Mouse (Mus musculus) lung, postnatal 0 days (tissue): Measurements from ENCODE around the gene Dapk2. TPM values are rescaled to one million over a fixed set of nuclear protein-coding genes. Genes with fewer than 3 reads are reported as not detected.

Experiments
- ATAC-seq: fragments of 200-750 bp; cut with Nextera tagmentation; 2 replicates; pipeline ENCODE4 v1.8.0; 2017; ENCODE audit warnings: moderate library complexity
- DNase-seq: peaks from one replicate; pipeline ENCODE4 v3.0.0-alpha.2; 2016; ENCODE audit warnings: low spot score
- H3K27ac ChIP-seq: fragments of 300-500 bp; sonication (generic); 2 replicates; pipeline ENCODE4 v1.5.1; 2014; ENCODE audit warnings: antibody characterized with exemption, mild to moderate bottlenecking, low read length, mixed read lengths
- H3K27me3 ChIP-seq: fragments of 300-500 bp; sonication (generic); replicated peaks from 2 replicates; pipeline ENCODE4 v1.6.1; 2014; ENCODE audit warnings: low read length, mixed read lengths; ENCODE audit not compliant: insufficient read depth
- H3K36me3 ChIP-seq: fragments of 300-500 bp; sonication (generic); 2 replicates; pipeline ENCODE4 v1.6.1; 2014; ENCODE audit warnings: low read length, mixed read lengths; ENCODE audit not compliant: insufficient read depth
- H3K4me1 ChIP-seq: fragments of 300-500 bp; sonication (generic); 2 replicates; pipeline ENCODE4 v1.6.1; 2014; ENCODE audit warnings: antibody characterized with exemption, low read depth, low read length, mixed read lengths; ENCODE audit not compliant: insufficient read depth
- H3K4me2 ChIP-seq: fragments of 300-500 bp; sonication (generic); replicated peaks from 2 replicates; pipeline ENCODE4 v1.6.1; 2014; ENCODE audit warnings: low read depth, mild to moderate bottlenecking, low read length, moderate library complexity, mixed read lengths
- H3K4me3 ChIP-seq: fragments of 300-500 bp; sonication (generic); 2 replicates; pipeline ENCODE4 v1.5.1; 2014; ENCODE audit warnings: low read depth, low read length
- H3K9ac ChIP-seq: fragments of 300-500 bp; sonication (generic); replicated peaks from 2 replicates; pipeline ENCODE4 v1.6.1; 2014; ENCODE audit warnings: low read depth, mild to moderate bottlenecking
- H3K9me3 ChIP-seq: fragments of 300-500 bp; sonication (generic); 2 replicates; pipeline ENCODE4 v1.6.1; 2016; ENCODE audit warnings: low read length, mixed read lengths
- CTCF ChIP-seq: IDR thresholded peaks from 2 replicates; pipeline ENCODE4 v1.5.1; 2016; ENCODE audit warnings: antibody characterized with exemption, mild to moderate bottlenecking
- EP300 ChIP-seq: IDR thresholded peaks from 2 replicates; pipeline ENCODE4 v1.6.1; 2016; ENCODE audit warnings: antibody characterized with exemption, mild to moderate bottlenecking, control low read depth
- WGBS: fragments of 180-500 bp; shearing (Covaris S2); extraction: QIAGEN DNeasy Blood & Tissue Kit; methylation state at CpG from one replicate; pipeline ENCODE4 v1.1.7; 2014; 5-methylcytosine and 5-hydroxymethylcytosine counted together
- polyA plus RNA-seq: library from polyadenylated mRNA; unstranded; fragments of >200 nt; fragmentation: Nextera tagmentation; extraction: Ambion mirVana; gene quantifications from 2 replicates; pipeline ENCODE4 v1.2.1, GENCODE M21; 2015

Dapk2 gene
- polyA plus RNA-seq, 1 experiment from 2014 or later = 60.9 TPM

DNA sequence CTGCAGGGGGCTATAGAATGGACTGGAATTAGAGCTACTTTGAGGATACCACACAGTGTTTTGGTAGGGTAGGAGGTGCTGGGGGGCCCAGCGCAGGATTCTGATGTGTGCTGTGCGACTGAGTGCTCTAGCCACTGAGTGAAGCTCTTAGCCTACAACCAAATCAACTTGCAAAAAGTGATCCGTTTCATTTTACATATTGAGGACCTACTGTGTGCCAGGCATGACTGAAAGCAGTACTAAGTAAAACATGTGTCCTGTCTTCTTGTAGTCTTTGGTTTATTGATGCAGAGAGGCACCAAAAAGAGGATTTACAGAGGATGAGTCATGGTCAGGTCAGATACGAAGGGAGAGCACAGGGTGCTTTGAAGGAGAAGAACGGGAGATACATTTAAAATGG is 9.2 kb downstream of the Dapk2 start:
- DNase-seq (no peak), ATAC-seq (no peak)
- Histone ChIP-seq H3K27me3 (no peaks in the 10 kb centered on the region), H3K9ac (no peak overlapping the region), H3K4me1 (0 out of 2 replicates have a peak, but pooled peaks cover 3% of the 10 kb centered on the region), H3K4me2 (no peak overlapping the region), H3K9me3 (no peaks in the 10 kb centered on the region), H3K4me3 (no peak overlapping the region), H3K27ac (no peak overlapping the region), H3K36me3 (no peaks in the 10 kb centered on the region)
- 77% methylated on average over 5 of the region's 5 CpGs for WGBS
- no peak for TF ChIP-seq EP300
- no peak for TF ChIP-seq CTCF

GRCm38 (mm10) chr9:66168233-66168632 is 10.2 kb downstream of the Dapk2 start:
- Histone ChIP-seq H3K27ac (0 out of 2 replicates have a peak overlapping the region, but pooled peaks have one; percentile 47), H3K4me3 (no peak overlapping the region), H3K9ac (no peak overlapping the region), H3K27me3 (no peaks in the 10 kb centered on the region), H3K4me1 (peaks cover 3% of the 10 kb centered on the region; the same call in 1 of the 2 replicates), H3K4me2 (no peak overlapping the region), H3K9me3 (no peaks in the 10 kb centered on the region), H3K36me3 (no peaks in the 10 kb centered on the region)
- TF ChIP-seq CTCF = no peak
- TF ChIP-seq EP300 = peak; percentile 72
- peak; percentile 74 for DNase-seq
- 23% methylated on average over 1 of the region's 1 CpGs for WGBS
- ATAC-seq = peak; percentile 66

GRCm38 (mm10) chr9:66170506-66170905 is 12.5 kb downstream of the Dapk2 start:
- no peak for TF ChIP-seq EP300
- no peak for TF ChIP-seq CTCF
- Histone ChIP-seq H3K4me1 (peaks cover 3% of the 10 kb centered on the region; the same call in 1 of the 2 replicates), H3K27me3 (no peaks in the 10 kb centered on the region), H3K4me3 (no peak overlapping the region), H3K9me3 (no peaks in the 10 kb centered on the region), H3K9ac (no peak overlapping the region), H3K36me3 (no peaks in the 10 kb centered on the region), H3K27ac (0 out of 2 replicates have a peak overlapping the region, but pooled peaks have one; percentile 40), H3K4me2 (no peak overlapping the region)
- ATAC-seq (no peak), DNase-seq (no peak)
- WGBS = 57% methylated on average over 5 of the region's 5 CpGs

DNA sequence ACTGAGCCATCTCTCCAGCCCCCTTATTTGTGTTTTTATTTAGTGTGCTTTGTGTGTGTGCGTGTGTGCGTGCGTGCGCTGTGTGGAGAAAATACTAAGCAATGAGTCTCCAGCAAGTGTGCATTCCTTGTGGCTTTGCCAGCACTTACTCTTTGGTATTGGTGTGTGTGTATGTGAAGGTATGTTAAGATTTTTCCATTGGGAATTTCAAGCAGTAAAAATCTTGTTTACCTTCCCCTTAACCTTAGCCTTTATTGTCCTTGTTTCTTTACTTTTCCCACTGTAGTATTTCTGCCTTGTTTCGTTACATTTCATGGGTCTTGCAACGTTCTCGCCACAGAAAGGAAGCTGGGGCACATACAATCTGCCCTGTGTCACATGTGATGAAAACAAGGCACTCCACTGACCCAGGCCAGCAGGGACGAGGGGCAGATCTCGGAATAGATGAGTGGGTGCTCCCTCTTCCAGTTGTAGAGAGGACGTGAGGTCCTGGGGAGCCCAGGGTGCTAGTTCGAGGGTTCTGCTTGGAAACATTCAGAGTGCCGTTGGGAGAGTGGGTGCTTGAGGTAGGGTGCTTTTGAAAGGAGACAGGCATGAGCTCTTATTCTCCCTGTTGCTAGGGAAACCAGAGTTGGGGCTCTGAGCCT is 13.4 kb downstream of the Dapk2 start:
- Histone ChIP-seq H3K9ac (no peak overlapping the region), H3K4me3 (no peak overlapping the region), H3K36me3 (no peaks in the 10 kb centered on the region), H3K9me3 (no peaks in the 10 kb centered on the region), H3K4me1 (peaks cover 3% of the 10 kb centered on the region; the same call in 1 of the 2 replicates), H3K27me3 (no peaks in the 10 kb centered on the region), H3K27ac (peak overlapping the region; percentile 60), H3K4me2 (no peak overlapping the region)
- TF ChIP-seq CTCF = no peak
- peak; percentile 99 for TF ChIP-seq EP300
- peak; percentile 81 for DNase-seq
- peak; percentile 76 for ATAC-seq
- 55% methylated on average over 12 of the region's 12 CpGs for WGBS

DNA sequence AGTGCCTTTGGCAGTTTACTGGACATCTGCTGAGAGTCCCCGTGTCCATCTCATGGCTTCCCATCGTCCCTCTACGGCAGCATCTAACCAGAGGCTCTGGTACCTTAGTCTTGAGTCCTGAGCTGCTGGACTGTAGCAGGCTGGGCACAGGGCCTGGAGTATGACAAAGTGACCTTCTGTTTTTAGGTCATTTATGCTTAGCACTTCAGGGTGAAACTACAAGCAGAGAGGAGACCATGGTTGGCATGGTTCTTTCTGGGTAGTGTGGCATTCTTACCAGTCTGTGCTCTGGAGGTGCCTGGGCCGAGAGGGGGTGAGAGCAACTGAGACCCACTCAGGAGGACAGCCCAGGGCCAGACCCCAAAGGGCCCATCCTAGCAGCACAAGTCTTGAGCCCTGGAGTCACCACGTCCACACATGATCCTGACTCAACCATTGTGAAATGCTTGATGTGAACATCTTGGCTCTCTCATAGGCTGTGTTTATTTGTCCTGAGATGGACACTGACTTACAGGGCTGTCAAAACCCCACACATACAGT is 15.4 kb downstream of the Dapk2 start:
- ATAC-seq (no peak), DNase-seq (no peak)
- TF ChIP-seq CTCF = no peak
- TF ChIP-seq EP300 = no peak
- H3K36me3 ChIP-seq = no peaks in the 10 kb centered on the region
- H3K27me3 ChIP-seq = no peaks in the 10 kb centered on the region
- no peaks in the 10 kb centered on the region for H3K9me3 ChIP-seq
- H3K27ac ChIP-seq = peak overlapping the region; percentile 51; the same call in 1 of the 2 replicates
- no peak overlapping the region for H3K4me3 ChIP-seq
- H3K9ac ChIP-seq = no peak overlapping the region
- H3K4me1 ChIP-seq = peaks cover 3% of the 10 kb centered on the region; the same call in 1 of the 2 replicates
- no peak overlapping the region for H3K4me2 ChIP-seq
- 91% methylated on average over 5 of the region's 5 CpGs for WGBS

- Histone ChIP-seq H3K4me3 (no peak overlapping the region), H3K36me3 (no peaks in the 10 kb centered on the region), H3K4me1 (peaks cover 4% of the 10 kb centered on the region; the same call in 1 of the 2 replicates), H3K9me3 (no peaks in the 10 kb centered on the region), H3K27me3 (no peaks in the 10 kb centered on the region), H3K4me2 (no peak overlapping the region), H3K9ac (no peak overlapping the region), H3K27ac (no peak overlapping the region)
- TF ChIP-seq EP300 (no peak), CTCF (no peak)
- DNase-seq (no peak), ATAC-seq (no peak)
- WGBS = 77% methylated on average over 3 of the region's 3 CpGs
Measured at GRCm38 (mm10) chr9:66174985-66175384, 17.0 kb downstream of the Dapk2 start.
